Comparison of ENCODE assay signal across 24 mouse cellular contexts in the genomic region with DNA sequence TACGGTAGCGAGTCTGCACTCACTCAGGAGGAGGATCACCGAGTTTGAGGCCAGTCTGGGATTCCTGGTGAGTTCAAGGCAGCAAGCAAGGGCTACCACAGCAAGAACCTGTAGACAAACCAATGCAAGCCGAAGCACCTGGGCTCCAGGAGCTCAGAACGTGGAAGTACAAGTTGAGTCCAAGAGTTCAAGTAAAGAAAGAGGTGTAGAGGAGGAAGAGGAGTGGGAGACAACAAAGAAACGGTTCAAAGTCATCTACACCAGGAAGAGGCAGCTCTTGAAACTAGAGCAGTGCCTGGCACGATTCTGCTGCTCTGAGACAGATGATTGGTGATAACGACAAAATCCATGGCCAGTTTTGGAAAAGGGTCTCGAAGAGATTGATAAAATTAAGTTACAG.
"Had no signal": no experiment of that assay in that cellular context is flagged by ENCODE, and none has a peak within 500 bp of the region (broad histone marks: within the 10 kb centered on the region; RNA-seq: fewer than 3 reads in every experiment).

No protein-coding gene starts in this region.

- H3K4me2 ChIP-seq: heart, embryonic 12.5 days; hindbrain, embryonic 12.5 days; hindbrain, embryonic 14.5 days; limb, embryonic 13.5 days; limb, embryonic 15.5 days; liver, embryonic 12.5 days had no signal

- DNase-seq: gastrocnemius, adult 2 months; gastrocnemius, postnatal 10 days; gastrocnemius, postnatal 25 days; heart, adult 18-20 months; heart, postnatal 10 days; heart, postnatal 4 days; kidney, adult 11 months; kidney, adult 8-10 months; kidney, postnatal 14 days; kidney, postnatal 36 days; layer of hippocampus, adult 9-11 months; layer of hippocampus, postnatal 36 days; left cerebral cortex, postnatal 4 days had no signal

- ATAC-seq: hindbrain, embryonic 16.5 days; inflammation-experienced regulatory T-cells, adult 6 months; liver, embryonic 12.5 days had no signal

- H3K9me3 ChIP-seq: heart, embryonic 10.5 days; heart, embryonic 12.5 days; hindbrain, embryonic 10.5 days; hindbrain, embryonic 12.5 days; limb, embryonic 13.5 days; limb, embryonic 15.5 days; liver, embryonic 12.5 days had no signal

- H3K4me1 ChIP-seq: hindbrain, embryonic 10.5 days; hindbrain, embryonic 12.5 days; limb, embryonic 13.5 days; limb, embryonic 15.5 days had no signal

- H3K27ac ChIP-seq: gastrocnemius, adult 2 months; heart, embryonic 10.5 days; hindbrain, embryonic 10.5 days; hindbrain, embryonic 12.5 days; hindbrain, embryonic 14.5 days; limb, embryonic 13.5 days; limb, embryonic 15.5 days; liver, embryonic 12.5 days; liver, embryonic 14.5 days had no signal

- H3K9ac ChIP-seq: heart, embryonic 12.5 days; hindbrain, embryonic 12.5 days; hindbrain, embryonic 14.5 days; limb, embryonic 13.5 days; limb, embryonic 15.5 days; liver, embryonic 12.5 days; liver, embryonic 14.5 days had no signal

- H3K27me3 ChIP-seq: heart, embryonic 12.5 days; hindbrain, embryonic 12.5 days; limb, embryonic 13.5 days; limb, embryonic 15.5 days; liver, embryonic 12.5 days had no signal

- H3K36me3 ChIP-seq: heart, embryonic 10.5 days; heart, embryonic 12.5 days; hindbrain, embryonic 12.5 days; limb, embryonic 13.5 days had no signal

- H3K4me3 ChIP-seq: gastrocnemius, adult 2 months; heart, embryonic 10.5 days; heart, embryonic 12.5 days; hindbrain, embryonic 10.5 days; hindbrain, embryonic 12.5 days; limb, embryonic 13.5 days; limb, embryonic 15.5 days; liver, embryonic 12.5 days had no signal
